Mouse (Mus musculus) forebrain, embryonic 14.5 days (tissue): ENCODE data around the gene Tvp23b. TPM values are rescaled to one million over a fixed set of nuclear protein-coding genes. Genes with fewer than 3 reads are reported as not detected.

Experiments used
- ATAC-seq: fragments of 200-750 bp; cut with Nextera tagmentation; 2 replicates; pipeline ENCODE4 v1.8.0; 2017; ENCODE audit warnings: mild to moderate bottlenecking, moderate library complexity
- DNase-seq: peaks from one replicate; pipeline ENCODE4 v3.0.0-alpha.2; 2015; ENCODE audit warnings: low spot score
- H3K27ac ChIP-seq: fragments of 300-500 bp; sonication (generic); 2 replicates; pipeline ENCODE4 v1.5.1; 2014; ENCODE audit warnings: low read depth, mild to moderate bottlenecking, control low read depth, low read length, moderate library complexity
- H3K27me3 ChIP-seq: fragments of 300-500 bp; sonication (generic); replicated peaks from 2 replicates; pipeline ENCODE4 v1.6.1; 2014; ENCODE audit warnings: low read length, control low read depth, mixed read lengths; ENCODE audit not compliant: control insufficient read depth, insufficient read depth
- H3K36me3 ChIP-seq: fragments of 300-500 bp; sonication (generic); 2 replicates; pipeline ENCODE4 v1.6.1; 2014; ENCODE audit warnings: low read length, control low read depth; ENCODE audit not compliant: control insufficient read depth, insufficient read depth
- H3K4me1 ChIP-seq: fragments of 300-500 bp; sonication (generic); 2 replicates; pipeline ENCODE4 v1.6.1; 2014; ENCODE audit warnings: antibody characterized with exemption, low read length, control low read depth; ENCODE audit not compliant: control insufficient read depth, insufficient read depth
- H3K4me2 ChIP-seq: fragments of 300-500 bp; sonication (generic); 2 replicates; pipeline ENCODE4 v1.6.1; 2014; ENCODE audit warnings: mild to moderate bottlenecking, control low read depth, low read length
- H3K4me3 ChIP-seq: fragments of 300-500 bp; sonication (generic); 2 replicates; pipeline ENCODE4 v1.5.1; 2014; ENCODE audit warnings: low read depth, low read length, control low read depth
- H3K9ac ChIP-seq: fragments of 300-500 bp; sonication (generic); 2 replicates; pipeline ENCODE4 v1.6.1; 2014; ENCODE audit warnings: mild to moderate bottlenecking, low read length, control low read depth, moderate library complexity
- H3K9me3 ChIP-seq: fragments of 300-500 bp; sonication (generic); replicated peaks from 2 replicates; pipeline ENCODE4 v1.6.1; 2016; ENCODE audit warnings: low read length, control low read depth, mixed read lengths; ENCODE audit not compliant: control insufficient read depth
- WGBS: fragments of 180-500 bp; shearing (Covaris S2); extraction: QIAGEN DNeasy Blood & Tissue Kit; methylation state at CpG from one replicate; pipeline ENCODE4 v1.1.7; 2014; 5-methylcytosine and 5-hydroxymethylcytosine counted together
- polyA plus RNA-seq: library from polyadenylated mRNA; unstranded; fragments of >200 nt; fragmentation: Nextera tagmentation; extraction: Ambion mirVana; gene quantifications from 2 replicates; pipeline ENCODE4 v1.2.1, GENCODE M21; 2014

Tvp23b gene
- polyA plus RNA-seq, 1 experiment from 2014 or later = 55.7 TPM

DNA sequence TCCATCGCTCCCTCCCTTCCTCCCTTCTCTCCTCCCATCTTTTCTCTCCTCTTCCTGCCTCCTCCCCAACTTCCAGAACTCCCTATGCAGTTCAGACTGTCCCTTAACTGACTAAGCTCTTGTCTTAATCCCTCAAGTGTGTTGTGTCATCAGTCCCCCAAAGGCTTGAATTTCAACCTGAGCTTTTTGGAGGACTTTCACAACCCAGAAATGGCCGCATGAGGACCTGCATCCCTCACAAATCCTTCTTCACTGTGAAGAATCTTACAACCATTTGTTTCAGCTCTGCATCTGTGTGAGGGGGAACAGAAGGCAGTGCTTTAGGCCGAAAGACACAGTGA lies 87.1 kb downstream of the Tvp23b start:
- H3K36me3 ChIP-seq = no peaks in the 10 kb centered on the region
- WGBS = 53% methylated on average over 3 of the region's 3 CpGs
- no peak for DNase-seq
- no peak overlapping the region for H3K9ac ChIP-seq
- ATAC-seq = no peak
- peak overlapping the region; percentile 75; the same call in 1 of the 2 replicates for H3K27ac ChIP-seq
- H3K4me2 ChIP-seq = no peak overlapping the region; the same call in 1 of the 2 replicates
- no peak overlapping the region for H3K4me3 ChIP-seq
- H3K4me1 ChIP-seq = peaks cover 8% of the 10 kb centered on the region; the same call in 1 of the 2 replicates
- no peaks in the 10 kb centered on the region for H3K27me3 ChIP-seq
- H3K9me3 ChIP-seq = no peaks in the 10 kb centered on the region

Other genes with a start within 250 kb of the Tvp23b start
- 9.6 and 9.9 TPM in 2 replicates for gene Lrrc75a, start 230.9 kb upstream of the Tvp23b start, polyA plus RNA-seq
- 27.4 and 29.7 TPM in 2 replicates for gene Mmgt2, start 230.8 kb upstream of the Tvp23b start, polyA plus RNA-seq
- 15.3 and 20.8 TPM in 2 replicates for gene Zfp287, start 147.6 kb upstream of the Tvp23b start, polyA plus RNA-seq
- not detected in 2 replicates for gene Gm10428, start 126.4 kb upstream of the Tvp23b start, polyA plus RNA-seq
- 33.6 and 37.5 TPM in 2 replicates for gene Zfp286, start 90.0 kb upstream of the Tvp23b start, polyA plus RNA-seq
- 2.7 and 4.1 TPM in 2 replicates for gene Trim16, start 59.2 kb upstream of the Tvp23b start, polyA plus RNA-seq
- gene Fbxw10, start 32.4 kb upstream of the Tvp23b start, polyA plus RNA-seq = 0.20 and 0.21 TPM in 2 replicates
- gene Cdrt4, start 71.7 kb downstream of the Tvp23b start, polyA plus RNA-seq = not detected in 2 replicates
- not detected in 2 replicates for gene Tekt3, start 182.2 kb downstream of the Tvp23b start, polyA plus RNA-seq
- gene Pmp22, start 249.5 kb downstream of the Tvp23b start, polyA plus RNA-seq = 26.8 and 34.9 TPM in 2 replicates